Mouse (Mus musculus) megakaryocyte, adult 5-6 weeks (primary cell): ENCODE measurements at regions not wholly inside any gene's neighbourhood (a gene's known extent, or its start where the extent isn't known, plus 50 kb on each side); places are given as distances from the start of the nearest gene placed in this dataset.

Experiments used
- ATAC-seq: 2 replicates; pipeline ENCODE4 v1.8.0; 2016; ENCODE audit warnings: mild to moderate bottlenecking, inconsistent platforms; ENCODE audit not compliant: poor library complexity, severe bottlenecking

GRCm38 (mm10) chr14:17234898-17235297 lies 415.9 kb upstream of the Rarb start:
- ATAC-seq, result no peak

GRCm38 (mm10) chr14:17211502-17211901 lies 392.5 kb upstream of the Rarb start:
- no peak for ATAC-seq

- ATAC-seq, result no peak
These were observed 386.7 kb upstream of the Rarb start for GRCm38 (mm10) chr14:17205691-17206090.

- no peak for ATAC-seq
These were observed 384.5 kb upstream of the Rarb start for GRCm38 (mm10) chr14:17203251-17204015.

- ATAC-seq, result no peak
These were observed 374.0 kb upstream of the Rarb start for GRCm38 (mm10) chr14:17192953-17193352.

GRCm38 (mm10) chr14:17173218-17173617 lies 354.3 kb upstream of the Rarb start:
- no peak for ATAC-seq

GRCm38 (mm10) chr14:17172330-17173110 lies 353.6 kb upstream of the Rarb start:
- ATAC-seq, result peak; percentile 54; the same call in 1 of the 2 replicates

GRCm38 (mm10) chr14:17171896-17172295 lies 352.9 kb upstream of the Rarb start:
- no peak for ATAC-seq

- no peak for ATAC-seq
These were observed 339.4 kb upstream of the Rarb start for GRCm38 (mm10) chr14:17158324-17158723.

GRCm38 (mm10) chr14:17156402-17156954 lies 337.5 kb upstream of the Rarb start:
- no peak for ATAC-seq

- ATAC-seq, result no peak
These were observed 301.7 kb upstream of the Rarb start for GRCm38 (mm10) chr14:17120679-17121078.

- ATAC-seq, result no peak
These were observed 287.7 kb upstream of the Rarb start for GRCm38 (mm10) chr14:17106668-17107067.

GRCm38 (mm10) chr14:17102486-17102885 lies 283.5 kb upstream of the Rarb start:
- ATAC-seq, result no peak

GRCm38 (mm10) chr14:17090573-17090937 lies 271.6 kb upstream of the Rarb start:
- ATAC-seq, result no peak

GRCm38 (mm10) chr14:17089640-17090572 lies 270.9 kb upstream of the Rarb start:
- no peak for ATAC-seq

- no peak for ATAC-seq
These were observed 270.2 kb upstream of the Rarb start for GRCm38 (mm10) chr14:17089089-17089634.

- ATAC-seq, result no peak
These were observed 268.9 kb upstream of the Rarb start for GRCm38 (mm10) chr14:17087828-17088227.

GRCm38 (mm10) chr14:17083907-17084306 lies 265.0 kb upstream of the Rarb start:
- no peak for ATAC-seq

- peak; percentile 86 for ATAC-seq
These were observed 262.9 kb upstream of the Rarb start for GRCm38 (mm10) chr14:17081904-17082303.

- ATAC-seq, result no peak
These were observed 260.6 kb upstream of the Rarb start for GRCm38 (mm10) chr14:17079513-17079912.
